Mouse (Mus musculus) hindlimb bud, embryonic 11.5 days (tissue): ENCODE data around the gene Epyc.
"Not testable (repeated sequence)": the region's sequence is repeated elsewhere in the genome, so short reads cannot be mapped to it uniquely, and the experiment has no call there.

ENCODE experiments used
- DNase-seq: peaks from one replicate; pipeline ENCODE4 v3.0.0-alpha.2; 2012; ENCODE audit warnings: low read depth, low spot score; ENCODE audit errors: extremely low spot score

Epyc gene

DNA sequence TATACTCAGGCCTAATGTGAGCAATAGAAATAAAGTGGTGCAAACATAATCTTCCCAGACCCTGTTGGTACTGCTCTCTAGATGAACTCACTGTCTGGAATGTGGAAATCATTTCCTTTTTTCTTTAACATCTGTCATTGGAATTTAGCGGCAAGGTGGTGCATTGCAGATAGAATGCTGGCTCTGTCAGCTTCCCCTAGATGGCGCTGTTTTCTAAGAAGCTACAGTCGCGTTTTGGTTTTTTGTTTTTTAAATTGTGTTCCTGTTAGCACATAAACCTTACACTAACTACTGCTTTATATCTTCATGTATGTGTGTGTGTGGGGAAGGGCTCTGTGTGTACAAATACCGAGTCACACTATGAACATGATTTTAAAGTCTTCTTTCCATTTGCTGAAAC is 68.8 kb downstream of the Epyc start:
- peak; percentile 58 for DNase-seq

DNA sequence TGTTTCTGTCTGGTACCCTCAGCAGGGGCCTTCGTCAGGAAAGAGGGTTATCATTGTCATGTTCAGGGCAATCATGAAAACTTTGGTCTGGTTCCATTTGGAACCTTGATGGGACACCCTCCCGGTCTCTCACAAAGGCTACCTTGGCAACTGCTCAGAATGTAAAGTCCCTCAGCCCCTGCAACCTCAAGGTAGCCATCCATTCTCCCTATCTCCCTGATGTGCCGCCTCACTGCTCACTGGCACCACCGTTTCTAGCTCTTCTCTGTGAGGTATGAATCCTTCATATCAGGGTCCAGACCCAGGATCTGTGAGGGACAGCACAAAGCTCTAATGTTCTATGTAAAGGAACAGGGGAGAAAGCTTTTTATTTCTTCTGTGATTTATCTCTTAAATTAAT is 70.7 kb downstream of the Epyc start:
- no peak for DNase-seq

DNA sequence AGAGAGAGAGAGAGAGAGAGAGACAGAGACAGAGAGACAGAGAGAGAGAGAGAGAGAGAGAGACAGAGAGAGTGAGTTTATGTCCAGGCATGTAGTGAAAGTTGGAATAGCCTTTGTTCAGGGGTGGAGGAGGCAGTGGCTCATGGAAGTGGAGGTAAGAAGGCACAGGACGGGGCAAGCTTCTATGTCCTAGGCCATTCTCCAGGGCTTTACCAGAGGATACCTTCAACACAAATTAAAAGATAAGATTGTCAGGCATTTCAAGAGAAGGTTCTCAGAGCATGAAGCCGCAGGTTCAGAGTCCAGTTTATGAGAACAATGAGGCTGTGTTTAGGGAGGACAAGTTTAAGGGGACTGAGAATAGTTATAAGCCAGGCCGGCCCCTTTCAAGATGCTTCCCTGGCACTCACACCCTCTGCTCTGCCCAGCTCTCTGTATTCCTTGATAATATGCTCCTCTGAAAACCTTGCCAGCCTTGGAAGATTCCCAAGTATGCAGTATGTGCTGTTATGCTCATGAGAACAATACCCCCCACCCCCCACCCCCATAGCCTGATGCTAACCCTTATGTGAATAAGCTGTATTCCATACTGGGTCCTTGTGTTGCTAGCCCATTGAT is 71.5 kb downstream of the Epyc start:
- no peak for DNase-seq

DNA sequence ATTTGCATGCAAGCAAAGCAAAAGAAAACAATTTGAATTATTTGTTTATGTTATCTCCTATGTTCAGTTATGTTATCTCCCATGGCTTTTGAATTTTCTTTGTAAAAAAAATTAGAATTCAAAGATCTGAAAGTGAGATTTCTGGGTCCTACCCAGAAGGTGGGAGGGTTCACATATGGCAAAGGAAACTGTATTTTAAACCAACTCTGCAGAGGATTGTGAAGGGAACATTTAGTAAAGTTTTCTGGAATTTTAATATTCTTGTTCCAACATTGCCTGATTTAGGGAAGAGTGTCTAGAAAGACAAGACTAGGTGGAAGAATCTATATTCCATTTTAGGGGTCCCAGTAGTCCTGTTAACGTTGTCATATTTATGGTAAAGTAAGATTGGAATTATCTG is 73.4 kb downstream of the Epyc start:
- DNase-seq = no peak

DNA sequence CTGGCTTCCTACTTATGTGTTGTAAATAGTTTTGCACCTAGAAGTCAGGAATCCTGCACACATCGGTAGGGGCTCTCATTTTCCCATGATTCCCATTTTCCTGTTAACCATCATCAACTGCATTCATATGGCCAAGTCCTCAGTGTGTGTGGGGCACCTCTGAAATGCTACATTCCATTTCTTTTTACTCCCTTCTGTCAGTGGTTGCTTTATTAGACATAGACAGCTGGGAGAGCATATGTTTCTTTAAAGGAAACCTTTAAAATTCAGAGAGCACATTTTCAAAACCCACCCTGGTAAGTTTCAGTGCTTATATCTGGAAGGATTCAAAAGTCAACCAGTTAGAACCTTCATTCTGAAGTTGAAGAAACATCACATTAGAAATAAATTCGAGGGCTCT is 74.2 kb downstream of the Epyc start:
- DNase-seq = no peak

DNA sequence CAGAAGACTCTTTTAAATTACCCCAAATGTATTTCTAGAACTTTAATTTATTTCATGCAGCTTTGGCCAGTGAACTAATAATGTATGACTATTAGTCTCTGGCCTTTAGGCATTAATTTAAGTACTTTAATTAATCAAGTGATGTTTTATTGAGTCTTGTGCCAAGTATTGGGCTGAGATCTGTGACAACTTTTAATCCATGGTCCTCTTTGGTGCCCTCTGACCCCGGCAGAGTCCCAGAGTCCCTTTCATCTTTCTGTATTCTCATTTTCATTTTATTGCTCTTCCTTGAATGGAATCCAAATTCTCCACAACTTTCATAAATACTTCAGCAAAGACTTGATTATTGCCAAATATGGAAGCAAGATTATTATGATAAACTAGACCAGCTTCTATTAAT is 76.8 kb downstream of the Epyc start:
- no peak for DNase-seq

DNA sequence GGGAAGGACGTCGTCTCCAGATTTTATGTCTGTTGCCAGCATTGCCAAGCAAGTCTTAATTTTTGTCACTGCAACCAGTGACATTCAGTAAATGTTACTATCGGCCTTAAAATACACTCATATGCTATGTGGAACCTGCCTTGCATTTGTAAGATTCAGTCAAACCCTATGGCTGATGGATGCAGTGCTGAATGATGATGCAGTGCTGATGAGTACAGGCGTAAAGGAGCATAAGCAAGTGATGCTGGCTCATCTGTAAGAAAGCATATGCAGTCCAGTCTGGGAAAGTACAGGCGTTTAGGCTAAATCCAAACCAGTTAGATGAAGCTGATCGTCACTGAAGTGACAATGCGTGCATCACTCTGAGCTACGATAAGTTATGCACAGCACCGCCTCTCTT is 78.8 kb downstream of the Epyc start:
- no peak for DNase-seq

DNA sequence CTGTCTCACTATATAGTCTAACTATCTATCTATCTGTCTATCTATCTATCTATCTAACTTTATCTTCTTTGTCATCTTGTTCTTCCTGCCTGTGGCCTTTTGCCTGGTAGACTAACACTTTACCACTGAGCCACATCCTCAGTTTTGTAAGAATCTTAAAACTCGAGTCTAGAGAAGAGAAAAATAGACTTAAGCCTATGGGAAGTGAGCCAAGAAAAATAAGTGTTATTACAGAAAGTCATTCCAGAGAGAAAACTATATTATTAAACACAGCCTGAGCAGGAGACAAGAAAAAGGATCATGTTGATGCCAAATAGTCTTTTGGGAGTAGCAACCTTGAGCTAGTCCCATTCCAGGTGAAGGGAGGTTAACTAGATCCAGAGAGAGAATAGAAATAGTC is 82.1 kb downstream of the Epyc start:
- DNase-seq = no peak

DNA sequence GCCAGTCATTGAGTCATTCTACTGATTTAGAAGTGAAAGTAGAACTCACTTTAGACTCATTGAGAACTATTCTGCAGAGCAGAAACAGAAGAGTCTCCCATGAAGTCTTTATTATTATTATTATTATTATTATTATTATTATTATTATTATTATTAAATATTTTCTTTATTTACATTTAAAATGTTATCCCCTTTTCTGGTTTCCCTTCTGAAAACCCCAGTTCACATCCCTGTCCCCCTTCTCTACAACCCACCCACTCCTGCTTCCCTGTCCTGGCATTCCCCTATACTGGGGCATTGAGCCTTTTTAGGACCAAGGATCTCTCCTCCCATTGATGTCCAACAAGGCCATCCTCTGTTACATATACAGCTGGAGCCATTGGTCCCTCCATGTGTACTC is 82.8 kb downstream of the Epyc start, which contains the start of gene C030005K15Rik:
C030005K15Rik (minus strand) TSS at position 101 of the 400 bp plus-strand sequence.
- not testable (repeated sequence) for DNase-seq
